Mouse (Mus musculus) stomach, postnatal 0 days (tissue): ENCODE data around the gene Gdpd2.

Source experiments
- CTCF ChIP-seq: IDR thresholded peaks from 2 replicates; pipeline ENCODE4 v1.5.1; 2016; ENCODE audit warnings: antibody characterized with exemption, low read depth, mild to moderate bottlenecking, moderate library complexity
- EP300 ChIP-seq: optimal IDR thresholded peaks from 2 replicates; pipeline ENCODE3; 2016; ENCODE audit warnings: antibody characterized with exemption

- no peak for TF ChIP-seq CTCF
- no peak for TF ChIP-seq EP300
Observed at GRCm38 (mm10) chrX:100716173-100716572, 13.5 kb upstream of the Gdpd2 start.
